Mouse (Mus musculus) left cerebral cortex, adult 2 months (tissue): ENCODE measurements around the gene Kctd17. TPM values are rescaled to one million over a fixed set of nuclear protein-coding genes. Genes with fewer than 3 reads are reported as not detected.

Experiments used
- DNase-seq, 2 experiments: peaks; one replicate each; pipeline ENCODE4 v3.0.0; 2021 to 2022; ENCODE audit warnings: low spot score in 2 of 2, mixed read lengths in 1 of 2; ENCODE audit errors: extremely low spot score in 1 of 2
- H3K27ac ChIP-seq: fragments of 200-600 bp; 2 replicates; pipeline ENCODE4 v1.8.1; 2022
- H3K4me3 ChIP-seq: fragments of 200-600 bp; 2 replicates; pipeline ENCODE4 v1.8.1; 2022
- CTCF ChIP-seq: fragments of 200-600 bp; IDR thresholded peaks from 2 replicates; pipeline ENCODE4 v1.8.1; 2022; ENCODE audit warnings: antibody characterized with exemption, mild to moderate bottlenecking, moderate library complexity
- intact Hi-C: fragments of 180-260 bp; cut with DNase I; formaldehyde crosslinking; loops from one replicate; pipeline ENCODE4 v1.15.1; 2025
- total RNA-seq, 2 experiments: library from RNA; stranded (reverse); gene quantifications; 2 replicates each; pipeline ENCODE4 v1.2.3; 2021

Kctd17 gene
- total RNA-seq, 2 experiments from 2014 or later: 334 to 335 TPM

DNA sequence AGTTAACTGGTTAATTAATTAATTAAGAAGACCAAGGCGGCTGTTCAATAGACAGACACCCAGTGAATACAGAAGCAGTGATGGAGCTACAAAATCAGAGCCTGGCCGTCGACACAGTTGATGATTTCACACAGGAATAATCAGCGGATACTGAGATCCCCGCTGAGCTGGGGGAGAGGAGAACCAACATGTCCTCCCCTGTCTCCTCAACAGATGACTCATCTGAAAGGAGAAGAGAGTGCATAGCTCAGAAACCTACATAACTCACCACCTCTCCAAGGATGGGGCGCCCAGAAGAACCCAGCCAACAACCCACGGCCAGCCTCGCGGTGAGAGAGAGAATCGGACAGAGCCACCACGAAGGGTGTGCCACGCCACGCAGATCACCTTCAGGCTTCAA, 8.0 kb upstream of the Kctd17 start:
- Histone ChIP-seq H3K4me3 (no peak overlapping the region), H3K27ac (no peak overlapping the region)
- intact Hi-C loops: loop anchor here (10.0 kb wide), 1 partner anchor 446 kb away; the partner anchor contains the start of gene Eif3d
- no peak for TF ChIP-seq CTCF
- no peak for DNase-seq

DNA sequence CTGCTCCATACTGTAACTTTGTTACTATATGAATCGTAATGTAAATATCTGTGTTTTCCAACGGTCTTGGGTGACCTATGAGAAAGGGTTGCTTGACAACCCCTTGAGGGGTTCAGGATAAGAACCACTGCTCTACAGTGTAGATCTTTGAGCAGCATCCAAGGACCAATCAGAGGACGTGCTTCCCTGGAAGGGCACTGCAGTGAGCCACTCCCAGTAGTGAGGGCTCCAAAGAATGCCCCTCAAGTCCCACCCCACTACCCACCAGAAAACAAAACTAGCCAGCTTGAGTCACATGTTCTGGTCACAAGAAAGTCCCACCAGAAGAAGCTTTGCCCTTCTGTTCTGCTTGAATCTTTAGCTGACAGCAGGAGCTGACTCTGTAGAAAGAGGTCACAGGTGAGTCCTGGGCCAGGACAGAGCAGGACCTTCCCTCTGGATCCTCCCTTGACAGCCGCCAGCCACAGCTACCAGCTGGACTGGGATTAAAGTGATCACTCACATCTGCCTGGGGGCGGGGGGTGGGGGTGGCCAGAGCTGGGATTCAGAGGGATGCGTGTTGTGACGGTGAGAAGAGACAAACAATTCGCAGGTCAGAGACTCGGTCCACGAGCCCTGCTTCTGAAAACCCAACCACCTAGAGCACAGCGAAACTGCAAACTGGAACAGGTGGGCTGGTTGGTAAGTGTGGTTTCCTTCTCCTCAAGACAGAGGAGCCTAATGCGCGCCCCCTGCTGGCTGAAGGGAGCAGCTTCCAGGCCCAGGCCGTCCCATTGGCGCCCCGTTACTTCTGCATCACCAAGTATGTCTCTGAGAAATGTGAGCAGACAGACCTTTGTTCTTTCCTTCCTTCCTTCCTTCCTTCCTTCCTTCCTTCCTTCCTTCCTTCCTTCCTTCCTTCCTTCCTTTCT, 6.1 kb upstream of the Kctd17 start:
- intact Hi-C loops: loop anchor here (1.0 to 10.0 kb wide), 3 partner anchors 67 to 448 kb away; partner anchors contain the start of gene Eif3d
- Histone ChIP-seq H3K27ac (no peak overlapping the region), H3K4me3 (no peak overlapping the region)
- TF ChIP-seq CTCF: peak; percentile 91
- DNase-seq: peak; percentile 82 to 90

DNA sequence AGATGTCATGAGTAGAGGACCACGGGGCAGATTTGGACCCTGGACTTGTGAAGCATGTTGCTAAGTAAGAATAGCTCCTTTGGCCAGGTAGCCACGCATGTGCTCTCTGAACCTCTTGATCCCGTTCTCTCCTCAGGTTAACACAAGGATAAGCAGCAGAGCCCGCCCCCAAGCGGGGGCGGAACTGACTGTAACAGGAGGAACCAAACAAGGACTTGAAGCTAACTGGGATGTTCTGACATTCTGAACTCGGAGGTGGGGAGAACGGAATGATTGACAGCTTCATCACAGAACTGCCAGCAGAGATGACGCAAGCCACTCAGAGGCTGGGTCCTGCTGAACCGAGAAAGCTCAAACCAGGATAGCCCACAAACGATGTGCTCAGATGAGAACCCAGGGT, 3.9 kb upstream of the Kctd17 start:
- no peak for TF ChIP-seq CTCF
- DNase-seq: no peak
- H3K4me3 ChIP-seq: no peak overlapping the region
- intact Hi-C loops: loop anchor here (10.0 kb wide), 1 partner anchor 450 kb away; the partner anchor contains the start of gene Eif3d
- no peak overlapping the region for H3K27ac ChIP-seq

DNA sequence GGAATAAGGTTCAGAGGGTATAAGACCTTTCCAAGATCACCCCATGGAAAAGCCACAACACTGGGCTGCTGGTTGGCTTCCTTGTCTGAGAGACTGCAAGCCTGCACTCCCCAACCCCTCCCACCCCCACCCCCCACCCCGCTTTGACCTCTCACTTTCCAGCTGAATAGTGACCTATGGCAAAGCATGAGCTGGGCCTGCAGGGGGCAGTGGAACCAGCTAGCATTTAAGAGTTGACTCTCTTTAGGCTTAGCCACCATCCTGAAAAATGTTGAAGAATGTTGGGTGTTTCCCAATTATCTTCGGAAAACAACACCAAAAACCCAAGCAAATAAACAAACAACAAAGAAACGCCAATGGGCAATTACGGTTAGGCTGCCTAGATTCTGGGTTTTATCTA, 3.1 kb upstream of the Kctd17 start:
- no peak overlapping the region for H3K27ac ChIP-seq
- DNase-seq: no peak
- intact Hi-C loops: loop anchor here (10.0 kb wide), 1 partner anchor 450 kb away; the partner anchor contains the start of gene Eif3d
- no peak; the same call in 1 of the 2 replicates for TF ChIP-seq CTCF
- no peak overlapping the region for H3K4me3 ChIP-seq

DNA sequence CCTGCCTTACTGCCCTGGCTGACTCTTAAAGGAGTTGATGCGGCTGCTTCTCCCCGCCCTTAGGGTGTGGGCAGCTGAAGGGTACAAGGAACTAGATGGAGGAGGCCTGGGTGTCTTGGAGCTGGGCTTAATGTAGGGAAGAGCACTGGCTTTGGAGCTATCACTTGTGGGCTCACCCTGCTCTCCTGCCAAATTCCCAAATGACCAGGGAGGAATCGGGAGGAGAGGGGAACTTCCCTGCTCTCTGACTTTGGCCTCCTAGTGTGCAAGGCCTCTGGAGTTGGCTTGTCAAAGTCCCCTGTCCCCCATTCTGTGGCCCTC, 735 bp downstream of the Kctd17 start:
- intact Hi-C loops: loop anchor here (10.0 kb wide), 1 partner anchor 454 kb away; the partner anchor contains the start of gene Eif3d
- H3K27ac ChIP-seq: peak overlapping the region; percentile 96
- peak overlapping the region; percentile 89 for H3K4me3 ChIP-seq
- TF ChIP-seq CTCF: no peak
- DNase-seq: no peak

DNA sequence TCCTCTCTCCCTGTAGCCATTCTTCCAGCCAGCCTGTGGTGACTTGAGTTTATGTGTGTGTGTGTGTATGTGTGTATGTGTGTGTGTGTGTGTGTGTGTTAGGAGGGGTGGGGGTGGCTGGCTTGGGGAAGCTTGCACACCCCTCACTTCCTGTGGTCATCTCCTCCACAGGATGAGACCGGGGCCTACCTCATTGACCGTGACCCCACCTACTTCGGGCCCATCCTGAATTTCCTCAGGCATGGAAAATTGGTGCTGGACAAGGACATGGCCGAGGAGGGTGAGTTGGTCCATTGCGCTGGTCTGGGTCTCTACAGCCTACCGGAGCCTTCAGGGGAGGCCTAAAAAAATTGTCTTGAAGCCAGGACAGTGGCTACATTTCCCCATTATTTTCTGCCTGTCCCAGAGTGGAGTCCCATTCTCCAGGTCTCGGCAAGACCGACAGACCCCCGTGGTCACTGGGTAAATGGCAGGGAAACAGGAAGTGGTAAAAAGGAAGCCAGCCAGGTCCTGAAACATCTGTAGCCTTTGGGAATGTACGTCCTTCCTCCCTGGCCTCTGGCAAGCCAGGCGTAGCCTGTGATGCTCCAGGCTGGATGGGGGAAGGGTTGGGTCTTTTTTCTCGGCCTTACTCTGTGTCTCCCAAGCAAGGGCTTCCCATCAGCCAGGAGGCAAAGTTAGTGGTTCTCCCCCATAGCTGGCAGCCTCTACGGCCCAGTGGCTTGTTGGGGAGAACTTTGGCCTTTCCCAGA, 1.7 kb downstream of the Kctd17 start:
- Histone ChIP-seq H3K4me3 (peak overlapping the region; percentile 89), H3K27ac (peak overlapping the region; percentile 96)
- DNase-seq: no peak
- intact Hi-C loops: loop anchor here (5.0 to 10.0 kb wide), 3 partner anchors 253 to 455 kb away; partner anchors contain the start of genes Eif3d and Elfn2
- no peak for TF ChIP-seq CTCF

DNA sequence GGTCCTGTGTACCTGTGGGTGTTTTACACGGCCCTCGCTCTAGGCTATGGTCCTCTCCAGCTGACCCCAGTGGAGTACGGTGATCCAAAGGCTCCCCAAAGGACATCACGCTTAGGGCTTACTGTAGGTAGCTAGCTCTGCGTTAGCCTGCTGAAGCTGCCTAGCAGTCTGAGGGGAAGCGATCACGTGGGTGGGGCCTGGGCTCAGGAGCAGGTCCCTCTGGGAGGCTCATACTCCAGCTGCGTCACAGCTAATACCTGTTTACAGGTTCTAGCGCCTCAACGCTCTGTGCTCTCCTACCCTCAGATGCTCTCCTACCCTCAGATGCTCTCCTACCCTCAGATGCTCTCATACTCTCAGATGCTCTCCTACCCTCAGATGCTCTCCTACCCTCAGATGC, 2.5 kb downstream of the Kctd17 start:
- no peak overlapping the region; the same call in 1 of the 2 replicates for H3K4me3 ChIP-seq
- intact Hi-C loops: loop anchor here (5.0 to 10.0 kb wide), 2 partner anchors 254 to 284 kb away; partner anchors contain the start of gene Elfn2
- H3K27ac ChIP-seq: no peak overlapping the region; the same call in 1 of the 2 replicates
- no peak for DNase-seq
- TF ChIP-seq CTCF: no peak

DNA sequence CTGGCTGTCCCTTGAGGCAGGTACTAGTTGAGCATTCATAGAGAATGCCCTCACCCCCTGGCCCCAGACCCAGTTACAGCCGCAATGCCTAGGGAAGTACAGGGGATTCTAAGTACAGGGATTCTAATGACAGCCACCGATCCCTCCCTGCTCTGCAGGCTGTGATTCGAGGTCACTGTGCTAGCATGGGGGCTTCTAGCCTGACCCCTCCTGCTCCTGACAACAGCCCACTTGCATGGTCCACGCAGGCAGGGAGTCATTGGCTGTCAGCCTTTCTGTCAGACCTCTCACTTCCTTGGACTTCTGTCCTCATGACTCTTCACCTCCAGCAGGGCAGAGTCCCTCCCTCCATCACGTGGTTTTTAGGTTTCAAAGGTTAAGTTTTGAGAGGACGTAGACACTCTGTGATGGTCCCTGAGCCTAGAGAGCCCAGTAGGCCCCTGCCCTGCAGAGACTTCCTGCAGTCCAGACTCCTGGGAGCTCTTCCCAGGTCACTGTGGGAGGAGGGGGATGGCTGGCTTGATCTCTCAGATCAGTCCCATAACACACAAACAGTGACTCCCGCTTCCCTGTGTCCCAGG, 3.3 kb downstream of the Kctd17 start:
- Histone ChIP-seq H3K4me3 (no peak overlapping the region), H3K27ac (no peak overlapping the region)
- no peak for TF ChIP-seq CTCF
- intact Hi-C loops: loop anchor here (5.0 to 10.0 kb wide), 2 partner anchors 254 to 283 kb away; partner anchors contain the start of gene Elfn2
- no peak for DNase-seq

DNA sequence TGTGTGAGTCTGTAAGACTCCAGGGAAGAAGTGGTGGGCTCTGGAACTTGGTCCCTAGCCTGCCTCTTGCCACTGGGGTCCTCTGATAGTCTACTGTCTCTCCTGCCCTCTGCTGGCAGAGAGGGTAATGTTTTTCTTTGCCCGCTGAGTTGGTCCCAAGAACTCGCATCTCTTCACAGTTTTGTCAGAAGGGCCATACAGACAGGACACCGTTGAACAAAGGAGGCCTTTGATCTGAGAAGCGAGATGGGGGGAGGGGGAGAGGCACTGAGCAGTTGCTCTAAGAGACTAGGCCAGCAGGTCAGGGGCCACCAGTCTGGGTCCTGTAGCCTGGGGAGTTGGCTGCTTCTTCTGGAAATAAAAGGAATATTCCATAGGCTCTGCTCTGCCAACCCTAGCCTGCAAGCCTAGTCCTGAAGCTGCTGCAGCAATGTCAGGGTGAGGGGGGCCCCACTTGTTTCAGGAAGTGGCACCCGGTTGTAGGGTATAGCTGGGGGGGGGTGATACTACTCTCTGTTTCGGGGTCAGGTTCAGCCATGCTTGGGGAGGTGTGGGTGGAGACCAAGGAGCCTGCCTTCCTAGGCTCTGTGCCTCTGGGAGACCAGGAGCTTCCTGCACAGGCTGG, 6.6 kb downstream of the Kctd17 start:
- DNase-seq: peak; percentile 59 to 62
- Histone ChIP-seq H3K27ac (peak overlapping the region; percentile 84), H3K4me3 (no peak overlapping the region)
- intact Hi-C loops: loop anchor here (2.0 to 10.0 kb wide), 3 partner anchors 66 to 280 kb away; partner anchors contain the start of gene Elfn2
- TF ChIP-seq CTCF: peak; percentile 70

DNA sequence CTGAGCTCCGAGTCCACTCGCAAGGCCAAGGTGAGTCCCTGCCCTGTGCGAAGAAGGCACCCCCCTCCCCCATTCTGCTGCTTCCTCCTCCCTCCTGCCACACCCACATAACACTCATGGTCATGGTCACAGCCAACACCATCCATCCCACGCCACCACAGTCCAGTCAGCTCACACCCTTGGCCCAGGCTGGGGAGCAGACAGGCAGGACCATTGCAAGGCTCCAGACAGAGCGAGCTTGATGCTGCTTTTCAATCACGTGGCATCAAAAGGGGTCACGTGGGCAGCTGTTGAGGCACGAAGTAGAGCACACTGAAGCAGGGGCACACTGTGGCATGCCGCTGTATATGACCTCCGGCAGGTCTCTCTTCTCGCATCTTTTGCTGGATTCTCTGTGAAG, 7.3 kb downstream of the Kctd17 start:
- no peak for DNase-seq
- intact Hi-C loops: loop anchor here (2.0 to 10.0 kb wide), 3 partner anchors 67 to 279 kb away; partner anchors contain the start of gene Elfn2
- H3K4me3 ChIP-seq: no peak overlapping the region

More for the DNA sequence above, 7.3 kb downstream of the Kctd17 start:
- peak overlapping the region; percentile 84 for H3K27ac ChIP-seq
- no peak for TF ChIP-seq CTCF
